Mouse (Mus musculus) natural killer cell, adult 2 months (primary cell): ENCODE measurements at regions not wholly inside any gene's neighbourhood (a gene's known extent, or its start where the extent isn't known, plus 50 kb on each side); places are given as distances from the start of the nearest gene placed in this dataset.

ENCODE experiments used
- DNase-seq, 2 experiments: peaks; one replicate each; pipeline ENCODE4 v3.0.0; 2022; ENCODE audit warnings: low spot score in 2 of 2

DNA sequence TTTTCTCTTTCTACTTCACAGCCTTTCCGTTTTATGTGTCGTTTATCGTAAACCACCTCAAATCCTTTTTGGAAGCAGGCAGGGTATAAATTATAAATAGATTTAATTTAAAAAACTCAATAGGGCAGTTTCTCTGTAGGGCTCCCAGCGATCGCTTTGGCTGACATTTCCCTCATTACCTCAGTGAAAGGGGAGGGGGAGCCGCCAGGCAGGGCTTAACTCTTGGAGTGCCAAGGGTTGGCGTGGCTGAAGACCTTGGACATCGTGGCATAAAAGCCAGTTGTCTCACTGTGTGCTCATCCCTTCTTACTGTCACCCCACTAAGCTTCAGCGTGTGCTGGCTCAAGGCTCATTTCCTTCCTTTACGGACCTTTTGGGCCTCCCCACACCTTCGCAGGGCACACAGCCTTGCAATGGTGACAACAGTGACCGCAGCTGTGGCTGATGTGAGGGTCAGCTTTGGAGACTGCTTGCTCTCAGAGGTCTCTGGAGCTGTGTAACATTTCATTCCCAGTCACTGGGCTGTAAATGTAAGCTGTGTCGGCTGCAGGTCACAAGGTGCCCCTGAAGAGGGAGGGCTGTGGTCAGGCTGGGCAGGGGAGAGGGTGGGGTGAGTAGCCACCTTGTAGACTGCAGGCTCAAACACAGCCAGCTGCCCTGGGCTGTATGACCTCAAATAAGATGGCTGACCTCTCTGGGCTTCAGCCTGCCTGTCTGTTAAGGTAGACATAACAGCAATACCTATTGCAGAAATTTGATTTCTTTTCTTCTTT lies 81.6 kb upstream of the Stx16 start:
- DNase-seq, result no peak

DNA sequence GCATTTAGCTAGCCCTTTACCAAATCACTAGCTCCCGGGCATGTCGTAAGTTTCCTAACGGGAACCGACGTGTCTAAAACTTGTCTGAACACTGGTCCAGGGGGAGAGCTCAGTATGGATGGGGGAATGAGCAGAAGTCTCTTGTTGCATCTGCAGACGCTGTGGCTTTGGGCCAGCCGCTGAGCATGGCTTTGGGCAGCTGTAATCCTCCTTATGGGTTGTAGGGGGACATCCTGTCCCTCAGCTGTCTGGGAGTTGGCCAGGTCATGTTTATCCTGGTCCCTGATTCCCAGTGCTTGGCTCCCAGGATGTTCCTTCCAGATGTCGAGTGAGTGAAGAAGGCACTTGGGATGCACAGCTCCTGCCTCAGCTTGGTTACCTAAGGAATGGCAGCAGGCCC lies 71.4 kb upstream of the Stx16 start:
- no peak for DNase-seq

DNA sequence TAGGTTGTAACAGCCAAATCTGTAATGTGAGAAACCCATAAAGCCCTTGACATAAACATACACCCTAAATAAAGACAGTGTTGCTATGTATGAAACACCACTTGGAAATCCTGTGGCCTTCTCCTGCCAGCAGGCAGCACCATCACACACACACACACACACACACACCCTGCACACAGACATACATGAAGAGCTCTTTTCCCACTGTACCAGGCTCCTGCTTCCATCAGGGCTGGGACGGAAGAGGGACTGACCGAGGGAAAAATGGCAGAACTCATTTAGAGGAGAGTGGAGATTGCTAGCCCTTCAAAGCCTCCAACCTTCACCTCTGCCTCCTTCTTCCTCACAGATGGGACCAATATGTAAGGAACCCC lies 68.1 kb upstream of the Stx16 start:
- DNase-seq, result no peak

DNA sequence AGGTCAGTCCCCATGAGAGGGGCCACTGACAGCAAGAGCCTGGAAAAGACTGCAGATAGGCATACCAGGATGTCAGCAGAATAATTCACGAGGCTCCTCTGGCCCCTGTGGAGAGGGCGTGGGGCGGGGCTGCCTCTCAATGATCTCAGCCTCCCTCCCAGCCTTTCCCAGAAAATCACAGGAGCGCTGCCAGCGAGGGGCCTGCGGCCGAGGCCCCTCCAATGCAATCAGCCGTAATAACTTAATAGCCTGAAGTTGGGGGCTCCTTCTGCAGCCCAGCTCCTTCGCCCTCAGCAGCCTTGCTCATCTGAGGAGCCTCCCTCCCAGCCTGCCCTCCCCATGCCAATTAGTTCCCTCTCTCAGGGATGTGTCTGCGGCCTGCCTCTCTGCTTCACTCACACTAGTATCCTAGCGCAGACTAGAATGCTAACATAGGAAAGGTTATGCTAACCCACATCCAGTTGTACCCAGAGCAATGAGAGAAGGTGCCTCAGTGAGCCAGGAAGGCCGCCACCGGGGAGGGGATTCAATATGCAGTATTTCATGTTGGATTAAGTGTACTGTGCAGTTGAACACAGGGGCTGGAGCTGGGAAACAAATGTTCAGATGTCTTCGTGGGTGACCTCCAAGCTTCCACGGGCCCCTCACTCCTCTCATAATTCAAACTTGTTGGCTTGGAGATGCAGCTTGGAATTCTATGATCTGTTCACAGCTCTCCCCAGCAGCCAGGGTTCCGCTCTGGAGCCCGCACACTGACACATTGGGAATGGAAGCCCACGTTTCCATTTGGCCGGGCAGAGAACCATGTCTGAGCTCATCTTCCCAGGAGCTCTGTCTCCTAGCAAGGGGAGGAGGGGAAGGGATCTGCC lies 67.5 kb upstream of the Stx16 start:
- no peak for DNase-seq

GRCm38 (mm10) chr2:174010038-174010437 lies 66.1 kb upstream of the Stx16 start:
- no peak for DNase-seq

- DNase-seq, result no peak
These were observed 64.7 kb upstream of the Stx16 start for GRCm38 (mm10) chr2:174011399-174011798.

DNA sequence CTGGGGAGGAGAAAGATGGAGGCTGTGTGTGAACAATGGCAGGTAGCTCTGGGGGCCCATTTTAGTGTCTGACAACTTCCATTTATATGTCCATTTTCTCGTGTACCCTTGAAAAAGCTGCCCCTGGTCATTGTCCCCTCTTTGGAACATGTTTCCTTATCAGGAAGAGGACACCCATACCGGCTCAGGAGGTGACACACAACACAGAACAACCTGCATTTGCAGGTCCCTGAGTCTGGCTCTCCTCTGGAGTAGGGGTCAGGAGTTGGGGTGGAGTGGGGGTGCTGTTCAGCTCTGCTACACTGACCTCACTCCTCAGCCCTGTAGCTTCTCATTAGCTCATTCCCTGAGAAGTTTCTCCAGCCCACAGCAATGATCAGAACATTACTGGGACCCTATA lies 61.7 kb upstream of the Stx16 start:
- DNase-seq, result no peak

DNA sequence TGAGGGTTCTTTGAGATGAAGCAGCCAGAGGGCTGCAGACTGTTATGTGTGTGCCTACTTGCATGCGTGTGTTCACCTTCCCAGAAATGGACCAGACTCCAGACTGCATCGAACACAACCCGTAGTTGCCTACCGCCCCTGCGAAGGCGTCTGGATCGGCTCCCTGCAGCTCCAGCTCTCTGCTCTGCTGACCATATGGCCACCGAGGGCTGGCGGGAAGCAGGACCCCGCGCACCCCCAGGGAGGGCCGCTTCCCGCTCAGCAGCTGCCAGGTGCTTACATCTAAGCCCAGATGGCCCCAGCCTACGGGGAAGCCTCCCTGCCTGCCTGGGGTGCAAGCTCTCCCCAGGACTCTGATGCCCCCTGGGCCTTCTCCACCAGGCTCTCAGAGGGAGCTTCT lies 60.8 kb upstream of the Stx16 start:
- no peak for DNase-seq

GRCm38 (mm10) chr2:174016068-174016467 lies 60.0 kb upstream of the Stx16 start:
- DNase-seq, result no peak

GRCm38 (mm10) chr2:174017042-174017441 lies 59.1 kb upstream of the Stx16 start:
- DNase-seq, result no peak

- no peak for DNase-seq
These were observed 58.5 kb upstream of the Stx16 start for GRCm38 (mm10) chr2:174017596-174017995.

GRCm38 (mm10) chr2:174018002-174018401 lies 58.1 kb upstream of the Stx16 start:
- peak; percentile 2 to 6 for DNase-seq

DNA sequence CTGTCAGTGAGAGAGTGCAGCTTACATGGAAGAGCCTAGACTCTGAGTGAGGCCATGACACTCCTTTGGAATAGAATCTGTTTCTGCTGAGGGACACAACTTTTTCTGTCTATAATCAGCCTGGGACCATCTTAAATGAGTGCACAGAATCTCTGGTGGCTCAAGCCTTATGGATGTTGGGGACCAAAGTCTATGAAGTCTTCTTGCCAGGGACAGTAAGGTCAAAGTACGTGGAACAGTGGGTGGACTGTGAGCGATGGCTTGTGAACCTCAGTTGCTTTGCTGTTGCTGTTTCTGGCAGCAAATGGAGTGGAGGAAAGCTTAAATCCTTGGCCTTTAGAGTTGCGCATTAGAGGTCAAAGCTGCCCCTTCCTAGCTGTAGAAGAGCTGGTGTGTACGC lies 57.1 kb upstream of the Stx16 start:
- no peak for DNase-seq

DNA sequence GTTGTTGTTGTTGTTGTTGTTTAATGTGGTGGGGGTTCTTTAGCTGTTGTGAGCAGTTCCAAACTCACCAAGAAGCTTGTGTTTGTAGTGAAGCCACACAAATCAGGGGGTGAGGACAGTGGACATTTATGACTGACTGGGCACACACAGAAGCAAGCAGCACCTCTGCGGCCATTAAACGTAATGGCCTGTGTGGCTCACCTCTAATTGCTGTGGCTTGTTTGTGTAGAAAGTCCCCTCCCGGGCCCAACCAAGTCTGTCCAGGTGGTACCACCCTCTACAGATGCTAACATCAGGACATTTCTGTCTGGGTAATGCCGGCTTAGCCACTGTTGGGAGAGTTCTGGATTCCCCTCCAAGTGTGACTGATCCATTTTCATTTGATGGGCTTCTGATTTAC lies 56.1 kb upstream of the Stx16 start:
- DNase-seq, result no peak

DNA sequence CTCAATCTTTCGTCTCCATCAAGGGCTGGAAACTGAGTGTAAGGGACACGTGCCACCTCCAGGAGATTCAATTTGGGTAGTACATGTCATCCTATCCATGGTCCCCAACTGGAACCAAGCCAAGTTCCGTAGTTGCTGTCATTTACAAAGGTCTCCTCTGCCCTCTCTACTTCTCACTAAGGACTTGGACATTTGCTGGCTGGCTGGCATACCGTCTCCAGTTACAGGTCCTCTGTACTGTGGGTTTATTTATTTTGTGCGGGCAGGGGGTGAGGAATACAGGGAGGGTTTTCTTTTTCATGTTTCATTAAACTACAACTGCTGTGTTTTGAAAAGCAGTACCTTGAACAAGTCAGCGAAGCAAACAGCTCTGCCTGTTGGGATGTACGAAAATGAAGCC lies 55.7 kb upstream of the Stx16 start:
- no peak for DNase-seq

- no peak for DNase-seq
These were observed 54.6 kb upstream of the Stx16 start for GRCm38 (mm10) chr2:174021538-174021937.

GRCm38 (mm10) chr2:174022292-174022691 lies 53.8 kb upstream of the Stx16 start:
- no peak for DNase-seq

- DNase-seq, result no peak
These were observed 50.8 kb upstream of the Stx16 start for GRCm38 (mm10) chr2:174025181-174025870.
